Mouse (Mus musculus) ES-E14 (cell line): ENCODE results near the gene Cpne5. TPM values are rescaled to one million over a fixed set of nuclear protein-coding genes. Genes with fewer than 3 reads are reported as not detected.

Experiments
- DNase-seq: peaks from one replicate; pipeline ENCODE4 v3.0.0-alpha.2; 2013; ENCODE audit warnings: low read depth, low spot score
- H3K27ac ChIP-seq: 2 replicates; pipeline ENCODE4 v1.5.1; 2012; ENCODE audit warnings: low read depth, mild to moderate bottlenecking, low read length, moderate library complexity, mixed read lengths; ENCODE audit not compliant: poor library complexity, insufficient read depth, severe bottlenecking
- H3K36me3 ChIP-seq: 2 replicates; pipeline ENCODE4 v1.6.1; 2012; ENCODE audit warnings: mild to moderate bottlenecking, low read length, moderate library complexity, mixed read lengths; ENCODE audit not compliant: control insufficient read depth, poor library complexity, insufficient read depth, severe bottlenecking
- H3K4me1 ChIP-seq, 2 experiments: fragments of 150-350 bp in 1 of 2; sonication (generic) in 1 of 2; 2 replicates each; pipeline ENCODE4 v1.6.1; 2012; ENCODE audit warnings: low read length in 2 of 2, mild to moderate bottlenecking in 1 of 2, mixed read lengths in 1 of 2; ENCODE audit not compliant: control insufficient read depth in 2 of 2, insufficient read depth in 2 of 2, poor library complexity in 1 of 2
- H3K4me3 ChIP-seq, 2 experiments: fragments of 150-350 bp in 1 of 2; sonication (generic) in 1 of 2; 2 replicates each; pipeline ENCODE4 v1.5.1; 2012; ENCODE audit warnings: low read length in 2 of 2, low read depth in 1 of 2, mild to moderate bottlenecking in 1 of 2, mixed read lengths in 1 of 2; ENCODE audit not compliant: insufficient read depth in 1 of 2, poor library complexity in 1 of 2, severe bottlenecking in 1 of 2
- H3K9ac ChIP-seq: 2 replicates; pipeline ENCODE4 v1.6.1; 2012; ENCODE audit warnings: low read depth, mild to moderate bottlenecking, low read length, mixed read lengths; ENCODE audit not compliant: poor library complexity, insufficient read depth, severe bottlenecking
- H3K9me3 ChIP-seq: fragments of 150-350 bp; sonication (generic); 2 replicates; pipeline ENCODE4 v1.6.1; 2012; ENCODE audit warnings: low read depth, mild to moderate bottlenecking, low read length; ENCODE audit not compliant: control insufficient read depth, insufficient read depth
- CHD2 ChIP-seq: IDR thresholded peaks from 2 replicates; pipeline ENCODE4 v1.6.1; 2014; ENCODE audit warnings: mild to moderate bottlenecking, low read depth, low read length, inconsistent platforms
- HCFC1 ChIP-seq: IDR thresholded peaks from 2 replicates; pipeline ENCODE4 v1.6.1; 2012; ENCODE audit warnings: low read length, inconsistent platforms, borderline replicate concordance; ENCODE audit not compliant: insufficient read depth
- MAFK ChIP-seq: IDR thresholded peaks from 2 replicates; pipeline ENCODE4 v1.6.1; 2014; ENCODE audit warnings: mild to moderate bottlenecking, low read depth, low read length, inconsistent platforms; ENCODE audit not compliant: insufficient read depth
- ZC3H11A ChIP-seq: IDR thresholded peaks from 2 replicates; pipeline ENCODE4 v1.6.1; 2012; ENCODE audit warnings: low read depth, mild to moderate bottlenecking, inconsistent platforms, low read length, borderline replicate concordance
- ZNF384 ChIP-seq: IDR thresholded peaks from 2 replicates; pipeline ENCODE4 v1.6.1; 2012; ENCODE audit warnings: low read depth, low read length, inconsistent platforms
- in situ Hi-C, 2 experiments: fragments of 600-800 bp; cut with MboI; formaldehyde crosslinking; loops; one replicate each; pipeline ENCODE4 v1.15.1; 2025; ENCODE audit warnings: low sequenced_read_pairs in 2 of 2, inconsistent platforms in 1 of 2; ENCODE audit not compliant: unreplicated experiment in 2 of 2
- total RNA-seq: library from RNA; depleted of rRNA; stranded (reverse); fragments of 300-350 nt; gene quantifications from 2 replicates; pipeline ENCODE4 v1.2.3, GENCODE M21; 2012

The Cpne5 gene
- total RNA-seq, 1 experiment, result 5.1 TPM

DNA sequence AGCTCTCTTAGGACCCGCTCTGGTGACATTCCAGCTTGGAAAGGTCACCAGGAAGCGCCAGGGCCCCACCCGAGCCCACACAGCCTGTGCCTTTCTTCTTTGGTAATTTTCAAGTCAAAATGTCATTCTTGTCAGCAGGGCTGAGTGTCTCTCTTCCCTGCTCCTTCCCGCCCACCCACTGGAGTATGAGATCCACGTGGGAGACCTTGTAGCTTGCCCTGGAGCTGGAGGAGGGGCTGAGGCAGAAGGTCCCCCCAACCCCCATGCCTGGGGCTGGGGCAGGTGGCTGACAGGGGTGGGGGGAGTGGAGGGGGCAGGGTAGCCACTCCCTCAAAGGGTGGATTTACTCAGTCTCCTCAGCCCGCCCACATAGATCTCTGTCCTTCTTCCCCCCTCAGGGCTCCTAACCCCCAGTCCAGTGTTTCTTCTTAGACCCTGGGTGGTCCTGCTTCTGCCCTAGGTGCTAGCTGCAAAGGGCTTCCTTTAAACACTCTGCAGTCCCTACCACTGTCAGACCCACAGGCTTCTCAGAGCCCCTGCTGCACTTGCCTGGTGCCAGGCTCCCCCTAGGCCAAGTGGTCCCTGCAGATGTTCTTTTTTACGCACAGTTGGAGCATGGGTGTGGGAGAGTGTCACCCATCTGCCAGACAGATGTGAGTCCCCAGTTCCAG lies 52.5 kb downstream of the Cpne5 start:
- no peak for DNase-seq
- no peak overlapping the region for H3K4me3 ChIP-seq
- H3K27ac ChIP-seq, result peak overlapping the region; percentile 14; the same call in 1 of the 2 replicates
- no peaks in the 10 kb centered on the region for H3K9me3 ChIP-seq
- no peak overlapping the region; the same call in 1 of the 2 replicates for H3K9ac ChIP-seq
- in situ Hi-C loops, result no loop called here
- H3K36me3 ChIP-seq, result no peaks in the 10 kb centered on the region
- TF ChIP-seq HCFC1, result no peak
- no peak for TF ChIP-seq CHD2
- TF ChIP-seq MAFK, result no peak
- no peak for TF ChIP-seq ZNF384
- no peak for TF ChIP-seq ZC3H11A
- peaks cover 10 to 42% of the 10 kb centered on the region in 2 experiments; a peak in 3 of 4 replicates for H3K4me1 ChIP-seq

DNA sequence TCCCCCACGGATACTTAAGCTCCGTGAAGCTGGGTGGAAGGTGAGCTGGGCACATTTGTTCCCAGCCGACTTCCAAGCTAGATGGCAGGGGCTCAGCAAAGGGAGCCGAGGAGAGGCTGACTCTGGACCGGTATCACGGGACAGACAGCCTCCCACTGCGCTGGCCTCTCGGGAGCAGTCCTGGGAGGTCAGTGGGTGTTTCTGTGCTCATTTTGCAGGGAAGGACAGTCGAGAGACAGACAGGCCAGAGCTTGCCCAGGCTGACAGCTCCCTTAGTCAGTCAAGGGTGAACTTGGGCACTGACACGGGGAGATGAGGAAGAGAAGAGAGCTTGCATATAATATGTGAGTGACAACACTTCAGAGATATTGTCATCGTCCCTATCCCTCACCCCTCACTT lies 54.8 kb downstream of the Cpne5 start:
- DNase-seq, result no peak
- no peaks in the 10 kb centered on the region for H3K36me3 ChIP-seq
- H3K4me1 ChIP-seq, result peaks cover 8 to 32% of the 10 kb centered on the region in 2 experiments; a peak in 3 of 4 replicates
- no peaks in the 10 kb centered on the region for H3K9me3 ChIP-seq
- no peak for TF ChIP-seq HCFC1
- TF ChIP-seq CHD2, result no peak
- no peak for TF ChIP-seq ZC3H11A
- TF ChIP-seq MAFK, result no peak
- TF ChIP-seq ZNF384, result no peak
- H3K4me3 ChIP-seq, result no peak overlapping the region
- no peak overlapping the region for H3K27ac ChIP-seq
- no peak overlapping the region for H3K9ac ChIP-seq
- in situ Hi-C loops, result no loop called here

DNA sequence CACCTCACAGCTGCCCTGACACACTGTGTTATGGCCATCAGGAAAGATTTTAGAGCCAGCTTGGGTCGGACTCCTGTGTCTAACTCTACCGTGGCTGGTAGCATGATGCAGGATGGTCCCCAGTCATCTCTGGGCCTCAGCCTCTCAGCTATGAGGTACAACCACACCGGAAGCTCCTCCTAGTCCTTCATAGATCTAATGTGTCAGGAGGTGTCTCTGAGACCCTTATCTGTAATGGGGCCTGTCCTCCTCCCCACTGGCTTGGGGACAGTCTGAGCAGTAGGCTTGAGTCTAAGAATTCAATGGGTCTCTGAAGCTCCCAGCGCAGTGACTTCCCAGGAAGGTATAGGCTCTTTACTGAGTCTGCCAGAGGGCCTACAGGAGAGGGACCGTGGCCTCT lies 56.2 kb downstream of the Cpne5 start:
- Histone ChIP-seq H3K9ac (no peak overlapping the region), H3K4me3 (no peak overlapping the region), H3K4me1 (peaks cover 5 to 20% of the 10 kb centered on the region in 2 experiments; a peak in 3 of 4 replicates), H3K9me3 (no peaks in the 10 kb centered on the region), H3K36me3 (no peaks in the 10 kb centered on the region), H3K27ac (no peak overlapping the region)
- in situ Hi-C loops, result no loop called here
- no peak for DNase-seq
- no peak for TF ChIP-seq ZNF384
- no peak for TF ChIP-seq CHD2
- TF ChIP-seq MAFK, result no peak
- TF ChIP-seq ZC3H11A, result no peak
- TF ChIP-seq HCFC1, result no peak

- DNase-seq, result no peak
- in situ Hi-C loops, result no loop called here
- Histone ChIP-seq H3K4me1 (peaks cover 2 to 9% of the 10 kb centered on the region in 2 experiments; a peak in 2 of 4 replicates), H3K9me3 (no peaks in the 10 kb centered on the region), H3K9ac (no peak overlapping the region), H3K27ac (no peak overlapping the region), H3K36me3 (no peaks in the 10 kb centered on the region), H3K4me3 (no peak overlapping the region)
- TF ChIP-seq CHD2, result no peak
- TF ChIP-seq MAFK, result no peak
- no peak for TF ChIP-seq ZNF384
- no peak for TF ChIP-seq HCFC1
These were observed 57.4 kb downstream of the Cpne5 start for GRCm38 (mm10) chr17:29180406-29181127.
